Mouse (Mus musculus): Measurements from ENCODE around the gene Bace1.
A peak's percentile ranks its signal among the peaks of the same experiment; 100 is the strongest.

Gene Bace1

DNA sequence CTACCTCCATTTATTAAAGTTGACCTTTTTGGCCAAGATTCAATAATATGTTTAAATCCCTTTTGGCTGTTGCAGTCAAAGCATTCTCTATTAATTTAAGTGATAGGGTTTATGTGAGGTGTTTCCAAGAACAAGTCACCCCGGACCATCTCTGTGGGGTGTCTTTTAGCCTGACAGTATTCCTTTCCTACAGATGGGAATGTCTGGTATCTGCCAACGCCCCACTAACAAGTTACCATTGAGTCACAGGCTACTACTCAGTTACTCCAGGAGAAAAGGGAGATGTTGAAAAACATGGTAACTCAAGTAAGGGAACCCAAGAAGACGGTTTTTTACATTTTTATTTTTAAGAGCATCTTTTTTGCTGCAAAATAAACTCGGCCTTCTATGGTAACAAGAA is 66.8 kb downstream of the Bace1 start:
- DNase-seq (ENCODE audit: low spot score in 2 of 2), result no peak

DNA sequence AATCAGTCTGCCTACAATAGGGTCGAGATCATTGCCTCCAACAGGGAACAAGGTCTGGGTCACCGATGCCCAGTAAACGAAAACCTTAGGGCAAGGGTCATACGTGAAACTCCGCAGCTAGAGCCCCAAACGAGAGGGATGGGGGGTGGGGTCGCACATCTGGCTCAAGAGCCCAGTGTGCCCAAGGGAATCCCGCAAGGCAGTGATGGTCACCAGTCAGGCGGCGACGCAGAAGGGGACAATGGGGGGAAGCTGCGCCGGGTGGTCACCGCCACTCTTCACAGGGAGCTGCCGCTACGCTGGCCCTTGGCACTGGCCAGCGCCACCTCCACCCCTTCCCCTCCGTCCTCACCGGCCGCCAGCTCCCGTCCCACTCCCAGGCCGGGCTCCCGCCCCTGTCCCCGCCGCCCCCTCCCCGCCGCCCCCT is 67.4 kb downstream of the Bace1 start:
- no peak for DNase-seq (ENCODE audit: low spot score in 2 of 2)

DNA sequence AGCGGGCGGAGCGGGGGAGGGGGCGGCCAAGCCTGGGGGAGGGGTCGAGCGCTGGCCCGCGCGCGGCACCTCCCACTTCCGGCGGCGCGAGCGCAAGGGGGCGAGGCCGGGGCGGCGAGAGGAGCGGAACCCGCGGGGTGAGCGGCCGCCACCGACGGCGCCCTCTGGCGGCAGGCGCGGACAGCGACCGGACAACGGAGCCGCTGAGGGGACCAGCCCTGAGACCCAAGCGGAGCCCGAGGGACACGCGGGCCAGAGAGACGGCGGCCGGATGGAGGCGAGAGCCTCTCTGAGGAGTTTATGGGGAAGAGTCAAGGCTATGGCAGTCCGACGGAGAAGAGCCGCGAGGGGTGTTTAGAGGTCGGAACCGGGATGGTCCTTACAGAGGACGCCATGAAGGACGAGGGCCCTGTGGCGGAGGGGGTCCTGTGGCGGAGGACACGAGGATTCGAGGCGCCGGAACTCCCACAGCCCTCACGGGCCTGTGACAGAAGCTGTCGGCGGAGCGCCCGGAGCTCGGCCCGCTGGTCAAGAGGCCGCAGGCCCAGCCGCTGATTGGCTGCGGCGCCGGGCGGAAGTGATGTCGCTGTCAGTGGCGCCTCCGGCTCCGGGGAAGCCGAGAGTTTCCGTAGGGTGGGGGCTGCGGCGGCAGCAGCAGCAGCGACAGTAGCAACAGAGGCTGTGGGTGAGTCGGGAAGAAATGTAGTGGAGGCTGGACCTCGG is 68.1 kb downstream of the Bace1 start, which contains the start of the genes Pcsk7 and Rnf214:
Gene Pcsk7 (plus strand): TSS at position 143 of the 723 bp plus-strand sequence.
Gene Rnf214 (minus strand): TSS at position 557 of the 723 bp plus-strand sequence.
- DNase-seq (ENCODE audit: low spot score in 2 of 2), result peak; percentile 87 to 93

DNA sequence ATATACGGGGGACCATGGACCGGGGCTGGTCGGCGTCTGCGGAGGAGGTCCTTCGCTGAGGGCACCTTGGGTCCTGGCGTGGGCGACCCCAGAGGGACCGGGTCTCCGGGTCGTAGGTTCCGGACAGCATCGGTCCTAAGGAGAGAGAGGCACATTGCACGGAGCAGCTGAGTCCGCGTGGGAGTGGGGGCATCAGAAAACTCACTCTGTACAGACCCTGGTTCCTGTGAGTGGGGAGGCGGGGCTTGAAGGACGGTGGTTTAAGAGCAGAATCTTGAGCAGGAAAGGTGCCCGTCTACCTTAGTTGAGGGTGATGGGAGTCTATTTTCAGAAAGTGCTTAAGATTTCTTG is 68.7 kb downstream of the Bace1 start:
- DNase-seq (ENCODE audit: low spot score in 2 of 2), result no peak

DNA sequence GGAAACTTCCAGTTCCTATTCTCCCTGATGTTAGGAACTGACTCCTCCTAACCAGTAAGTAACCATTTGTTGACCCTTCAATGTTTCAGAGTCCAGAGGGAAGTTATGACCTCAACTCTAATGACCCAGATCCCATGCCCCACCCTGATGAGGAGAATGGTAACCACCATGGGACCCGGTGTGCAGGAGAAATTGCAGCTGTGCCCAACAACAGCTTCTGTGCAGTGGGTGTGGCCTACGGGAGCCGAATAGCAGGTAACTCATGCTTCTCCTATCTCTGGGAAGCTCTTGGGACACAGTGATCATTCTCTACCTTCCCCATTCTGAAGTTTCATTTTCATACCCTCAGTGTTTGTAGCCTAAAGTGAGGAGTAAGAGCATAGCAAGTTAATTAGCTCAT is 72.6 kb downstream of the Bace1 start:
- DNase-seq (ENCODE audit: low spot score in 2 of 2), result no peak

DNA sequence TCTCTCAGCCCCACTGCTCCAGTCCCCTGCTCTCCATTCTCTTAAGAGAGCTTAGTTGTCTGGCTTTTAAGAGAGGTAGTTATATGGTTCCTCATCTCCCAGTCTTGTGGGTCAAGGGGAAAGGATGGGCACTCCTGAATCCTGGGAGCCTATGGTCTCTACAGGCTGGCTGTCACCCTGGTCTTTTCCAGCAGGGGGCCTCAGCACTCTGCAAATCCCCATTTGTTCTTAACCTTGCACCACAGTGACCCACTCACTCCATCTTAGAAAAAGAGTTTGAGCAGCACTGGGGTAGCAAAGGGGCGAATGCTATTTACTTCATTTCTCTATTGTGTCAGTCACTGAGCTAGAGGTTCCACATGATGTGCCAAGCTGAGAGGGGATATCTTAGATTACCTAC is 73.3 kb downstream of the Bace1 start:
- no peak for DNase-seq (ENCODE audit: low spot score in 2 of 2)
